Mouse (Mus musculus) E14TG2a.4 (cell line): ENCODE results near the gene Cc2d1b.

ENCODE experiments used
- CTCF ChIP-seq: conservative IDR thresholded peaks from 2 replicates; pipeline ENCODE4 v1.5.1; 2014; ENCODE audit warnings: low read length
- NANOG ChIP-seq: IDR thresholded peaks from 2 replicates; pipeline ENCODE4 v1.6.1; 2014; ENCODE audit warnings: borderline replicate concordance, low read length, mixed read lengths

GRCm38 (mm10) chr4:108578840-108579742 lies 40.6 kb upstream of the Cc2d1b start, which contains the start of the genes Prpf38a and Orc1:
- TF ChIP-seq NANOG: no peak
- TF ChIP-seq CTCF: no peak
